Mouse (Mus musculus) bone marrow macrophage, adult 2 months (primary cell): ENCODE measurements around the gene Olfr1042.

ENCODE experiments used
- CTCF ChIP-seq: IDR thresholded peaks from 2 replicates; pipeline ENCODE4 v1.5.1; 2012; ENCODE audit warnings: low read depth, mild to moderate bottlenecking, low read length, moderate library complexity
- POLR2A ChIP-seq: IDR thresholded peaks from 2 replicates; pipeline ENCODE4 v1.6.1; 2012; ENCODE audit warnings: mild to moderate bottlenecking, low read depth, low read length, borderline replicate concordance

DNA sequence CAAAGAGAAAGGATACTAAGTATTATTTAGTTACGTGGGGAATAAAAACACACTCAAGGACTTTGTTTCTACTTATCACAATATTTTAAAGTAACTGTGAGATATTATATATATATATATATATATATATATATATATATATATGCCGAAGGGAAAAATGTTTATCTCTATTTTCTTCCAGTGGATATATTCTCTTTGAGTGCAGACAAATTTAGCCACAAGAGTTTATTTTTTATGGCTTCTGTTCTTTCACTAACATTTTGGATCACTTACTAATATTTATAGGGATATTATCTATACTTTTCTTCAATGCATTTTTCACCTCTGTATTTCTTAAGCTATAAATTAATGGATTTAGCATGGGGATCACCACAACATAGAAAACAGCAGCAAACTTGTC lies at the start of gene Olfr1042:
- TF ChIP-seq POLR2A (no peak), CTCF (no peak)
